Mouse (Mus musculus) hindbrain, embryonic 12.5 days (tissue): Measurements from ENCODE around the gene Acap3. TPM values are rescaled to one million over a fixed set of nuclear protein-coding genes. Genes with fewer than 3 reads are reported as not detected.

Experiments used
- ATAC-seq: fragments of 200-750 bp; cut with Nextera tagmentation; 2 replicates; pipeline ENCODE4 v1.8.0; 2017; ENCODE audit warnings: moderate TSS enrichment; ENCODE audit not compliant: low FRiP score
- H3K27ac ChIP-seq: fragments of 300-500 bp; sonication (generic); 2 replicates; pipeline ENCODE4 v1.5.1; 2016; ENCODE audit warnings: mild to moderate bottlenecking
- H3K27me3 ChIP-seq: fragments of 300-500 bp; sonication (generic); 2 replicates; pipeline ENCODE4 v1.6.1; 2016; ENCODE audit warnings: mild to moderate bottlenecking
- H3K36me3 ChIP-seq: fragments of 300-500 bp; sonication (generic); 2 replicates; pipeline ENCODE4 v1.6.1; 2016; ENCODE audit warnings: mild to moderate bottlenecking
- H3K4me1 ChIP-seq: fragments of 300-500 bp; sonication (generic); 2 replicates; pipeline ENCODE4 v1.6.1; 2016
- H3K4me2 ChIP-seq: fragments of 300-500 bp; sonication (generic); replicated peaks from 2 replicates; pipeline ENCODE4 v1.6.1; 2016; ENCODE audit warnings: mild to moderate bottlenecking
- H3K4me3 ChIP-seq: fragments of 300-500 bp; sonication (generic); 2 replicates; pipeline ENCODE4 v1.5.1; 2016; ENCODE audit warnings: mild to moderate bottlenecking
- H3K9ac ChIP-seq: fragments of 300-500 bp; sonication (generic); 2 replicates; pipeline ENCODE4 v1.6.1; 2016; ENCODE audit warnings: mild to moderate bottlenecking, moderate library complexity
- H3K9me3 ChIP-seq: fragments of 300-500 bp; sonication (generic); replicated peaks from 2 replicates; pipeline ENCODE4 v1.6.1; 2016; ENCODE audit warnings: mild to moderate bottlenecking
- WGBS: fragments of 180-500 bp; shearing (Covaris S2); methylation state at CpG from one replicate; pipeline ENCODE4 v1.1.7; 2016; 5-methylcytosine and 5-hydroxymethylcytosine counted together
- microRNA-seq: library from miRNA; unstranded; fragments of <30 nt; microRNA quantifications from one replicate; pipeline ENCODE4, GENCODE M21; 2017
- polyA plus RNA-seq: library from polyadenylated mRNA; unstranded; fragments of >200 nt; fragmentation: Nextera tagmentation; extraction: Ambion mirVana; gene quantifications from 2 replicates; pipeline ENCODE4 v1.2.1, GENCODE M21; 2016

Gene Acap3
- polyA plus RNA-seq, 1 experiment from 2014 or later = 64.9 TPM

- Histone ChIP-seq H3K27ac (no peak overlapping the region), H3K9ac (no peak overlapping the region), H3K4me2 (no peak overlapping the region), H3K27me3 (no peaks in the 10 kb centered on the region), H3K36me3 (peaks cover 76% of the 10 kb centered on the region), H3K4me1 (no peaks in the 10 kb centered on the region), H3K4me3 (no peak overlapping the region), H3K9me3 (no peaks in the 10 kb centered on the region)
- 97% methylated on average over 6 of the region's 6 CpGs for WGBS
- no peak for ATAC-seq
Measured at GRCm38 (mm10) chr4:155955491-155955890, 63.9 kb downstream of the Acap3 start.

Small RNA genes lying within 50 kb of the gene (microRNA-seq; reads per million reads assigned to microRNA genes)
- not detected for gene Gm22991

Other genes with a start within 250 kb of the Acap3 start
- not detected in 2 replicates for gene Gm10563, start 246.4 kb upstream of the Acap3 start, polyA plus RNA-seq
- gene Mmp23, start 238.4 kb upstream of the Acap3 start, polyA plus RNA-seq = 3.9 and 5.9 TPM in 2 replicates
- gene Mib2, start 222.6 kb upstream of the Acap3 start, polyA plus RNA-seq = 32.5 and 39.1 TPM in 2 replicates
- 10.4 and 10.9 TPM in 2 replicates for gene Fndc10, start 197.5 kb upstream of the Acap3 start, polyA plus RNA-seq
- gene Ssu72, start 187.0 kb upstream of the Acap3 start, polyA plus RNA-seq = 140 and 144 TPM in 2 replicates
- gene Tmem240, start 157.0 kb upstream of the Acap3 start, polyA plus RNA-seq = 5.3 and 5.5 TPM in 2 replicates
- gene Atad3a, start 130.7 kb upstream of the Acap3 start, polyA plus RNA-seq = 81.8 and 84.7 TPM in 2 replicates
- 12.2 and 12.9 TPM in 2 replicates for gene Vwa1, start 117.1 kb upstream of the Acap3 start, polyA plus RNA-seq
- 0.58 and 0.86 TPM in 2 replicates for gene Tmem88b, start 105.9 kb upstream of the Acap3 start, polyA plus RNA-seq
- not detected in 2 replicates for gene Ankrd65, start 101.4 kb upstream of the Acap3 start, polyA plus RNA-seq
- 189 and 204 TPM in 2 replicates for gene Mrpl20, start 88.9 kb upstream of the Acap3 start, polyA plus RNA-seq
- 207 and 217 TPM in 2 replicates for gene Ccnl2, start 79.3 kb upstream of the Acap3 start, polyA plus RNA-seq
- gene Aurkaip1, start 60.5 kb upstream of the Acap3 start, polyA plus RNA-seq = 127 and 133 TPM in 2 replicates
- gene Mxra8, start 52.1 kb upstream of the Acap3 start, polyA plus RNA-seq = 40.6 and 40.7 TPM in 2 replicates
- 18.6 and 20.0 TPM in 2 replicates for gene Dvl1, start 44.4 kb upstream of the Acap3 start, polyA plus RNA-seq
- 0.53 and 0.65 TPM in 2 replicates for gene Tas1r3, start 28.5 kb upstream of the Acap3 start, polyA plus RNA-seq
- 18.5 and 18.6 TPM in 2 replicates for gene Cptp, start 22.4 kb upstream of the Acap3 start, polyA plus RNA-seq
- gene Ints11, start 22.3 kb upstream of the Acap3 start, polyA plus RNA-seq = 74.9 and 76.3 TPM in 2 replicates
- gene Pusl1, start within 50 bp of the Acap3 start, polyA plus RNA-seq = 45.1 and 48.3 TPM in 2 replicates
- gene Ube2j2, start 52.0 kb downstream of the Acap3 start, polyA plus RNA-seq = 149 and 150 TPM in 2 replicates
- gene C1qtnf12, start 70.5 kb downstream of the Acap3 start, polyA plus RNA-seq = 17.2 and 25.7 TPM in 2 replicates
- gene B3galt6, start 100.8 kb downstream of the Acap3 start, polyA plus RNA-seq = 19.5 and 20.4 TPM in 2 replicates
- 129 and 130 TPM in 2 replicates for gene Sdf4, start 101.0 kb downstream of the Acap3 start, polyA plus RNA-seq
- gene Tnfrsf4, start 122.0 kb downstream of the Acap3 start, polyA plus RNA-seq = 0.29 and 0.76 TPM in 2 replicates
- gene Tnfrsf18, start 134.3 kb downstream of the Acap3 start, polyA plus RNA-seq = 1.8 and 2.6 TPM in 2 replicates
- 0.14 and 0.32 TPM in 2 replicates for gene Ttll10, start 167.6 kb downstream of the Acap3 start, polyA plus RNA-seq
- 49.6 and 50.8 TPM in 2 replicates for gene 9430015G10Rik, start 218.2 kb downstream of the Acap3 start, polyA plus RNA-seq
- 0.56 and 0.76 TPM in 2 replicates for gene Rnf223, start 238.7 kb downstream of the Acap3 start, polyA plus RNA-seq